Mouse (Mus musculus): ENCODE data around the gene Npcd.
A peak's percentile ranks its signal among the peaks of the same experiment; 100 is the strongest.

- TF ChIP-seq CTCF (IDR thresholded peaks at IDR 0.05; ENCODE audit: low read depth, low read length), result peak; percentile 66
- TF ChIP-seq POLR2A (IDR thresholded peaks at IDR 0.05; ENCODE audit: borderline replicate concordance, low read depth, low read length), result no peak
These were observed 3.6 kb downstream of the Npcd start for GRCm38 (mm10) chr15:79830388-79830787.
